Mouse (Mus musculus) activated CD4-positive, CD25-positive, alpha-beta regulatory T cell, adult 4 months (primary cell): ENCODE results near the gene 1810009A15Rik. TPM values are rescaled to one million over a fixed set of nuclear protein-coding genes. Genes with fewer than 3 reads are reported as not detected.
"Not testable (repeated sequence)": the region's sequence is repeated elsewhere in the genome, so short reads cannot be mapped to it uniquely, and the experiment has no call there.

Experiments used
- ATAC-seq: one replicate; pipeline ENCODE4 v1.8.0; 2017
- polyA plus RNA-seq, 2 experiments: library from polyadenylated mRNA; unstranded; fragments of 100-300 nt; shearing (Covaris generic); gene quantifications; one replicate each; pipeline ENCODE4 v1.2.1; 2017

1810009A15Rik gene
- polyA plus RNA-seq, 2 experiments from 2014 or later, result 112 to 130 TPM

GRCm38 (mm10) chr19:8880311-8881033, 8.2 kb upstream of the 1810009A15Rik start, which contains the start of gene Uqcc3:
TSS of gene Uqcc3 (minus strand) at chr19:8880923.
- ATAC-seq, result peak; percentile 95

- ATAC-seq, result peak; percentile 36
Observed at GRCm38 (mm10) chr19:8881034-8881392, 7.6 kb upstream of the 1810009A15Rik start.

GRCm38 (mm10) chr19:8883616-8884015, 5.0 kb upstream of the 1810009A15Rik start, which contains the start of the genes Lbhd1 and Gm49403:
TSS of gene Lbhd1 (plus strand) at chr19:8883732.
TSS of gene Gm49403 (plus strand) at chr19:8883930.
- no peak for ATAC-seq

GRCm38 (mm10) chr19:8886916-8887584, 1.6 kb upstream of the 1810009A15Rik start:
- ATAC-seq, result no peak

DNA sequence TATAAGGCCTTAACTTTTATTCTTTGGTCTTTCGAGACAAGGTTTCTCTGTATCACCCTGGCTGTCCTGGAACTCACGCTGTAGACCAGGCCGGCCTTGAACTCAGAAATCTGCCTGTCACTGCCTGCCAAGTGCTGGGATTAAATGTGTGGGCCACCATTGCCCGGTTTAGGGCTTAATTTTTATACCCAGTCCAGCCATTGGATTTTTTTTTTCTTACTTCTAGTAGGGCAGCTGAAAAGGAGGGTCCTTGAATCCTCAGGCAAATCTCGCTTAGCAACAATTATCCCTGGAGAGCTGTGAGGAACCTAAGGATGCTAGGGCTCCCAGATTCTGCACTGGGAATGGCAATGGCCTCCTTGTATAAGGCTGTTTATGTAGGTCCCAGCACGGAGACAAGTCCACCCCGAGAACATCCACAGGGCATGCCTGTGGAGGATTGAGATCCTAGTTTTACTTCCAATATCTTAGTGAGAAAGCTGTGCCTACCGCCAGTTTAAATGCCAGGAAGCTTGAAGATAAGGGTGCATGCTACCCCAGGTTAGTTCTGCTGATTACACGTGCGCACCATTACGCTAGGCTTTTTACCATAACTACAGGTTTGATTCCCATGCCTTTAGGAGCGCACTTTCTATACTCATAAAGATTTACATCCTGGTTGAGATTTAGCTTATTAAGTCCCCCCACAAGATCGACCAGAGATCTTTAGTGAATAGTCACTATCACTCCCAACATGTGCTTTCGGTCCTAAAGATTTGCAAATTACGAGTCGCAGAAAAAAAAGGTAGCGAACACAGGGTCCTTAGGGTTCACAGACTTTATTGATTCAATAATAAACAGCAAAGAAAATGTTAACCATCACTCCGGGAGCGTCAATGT, 829 bp upstream of the 1810009A15Rik start:
- no peak for ATAC-seq

DNA sequence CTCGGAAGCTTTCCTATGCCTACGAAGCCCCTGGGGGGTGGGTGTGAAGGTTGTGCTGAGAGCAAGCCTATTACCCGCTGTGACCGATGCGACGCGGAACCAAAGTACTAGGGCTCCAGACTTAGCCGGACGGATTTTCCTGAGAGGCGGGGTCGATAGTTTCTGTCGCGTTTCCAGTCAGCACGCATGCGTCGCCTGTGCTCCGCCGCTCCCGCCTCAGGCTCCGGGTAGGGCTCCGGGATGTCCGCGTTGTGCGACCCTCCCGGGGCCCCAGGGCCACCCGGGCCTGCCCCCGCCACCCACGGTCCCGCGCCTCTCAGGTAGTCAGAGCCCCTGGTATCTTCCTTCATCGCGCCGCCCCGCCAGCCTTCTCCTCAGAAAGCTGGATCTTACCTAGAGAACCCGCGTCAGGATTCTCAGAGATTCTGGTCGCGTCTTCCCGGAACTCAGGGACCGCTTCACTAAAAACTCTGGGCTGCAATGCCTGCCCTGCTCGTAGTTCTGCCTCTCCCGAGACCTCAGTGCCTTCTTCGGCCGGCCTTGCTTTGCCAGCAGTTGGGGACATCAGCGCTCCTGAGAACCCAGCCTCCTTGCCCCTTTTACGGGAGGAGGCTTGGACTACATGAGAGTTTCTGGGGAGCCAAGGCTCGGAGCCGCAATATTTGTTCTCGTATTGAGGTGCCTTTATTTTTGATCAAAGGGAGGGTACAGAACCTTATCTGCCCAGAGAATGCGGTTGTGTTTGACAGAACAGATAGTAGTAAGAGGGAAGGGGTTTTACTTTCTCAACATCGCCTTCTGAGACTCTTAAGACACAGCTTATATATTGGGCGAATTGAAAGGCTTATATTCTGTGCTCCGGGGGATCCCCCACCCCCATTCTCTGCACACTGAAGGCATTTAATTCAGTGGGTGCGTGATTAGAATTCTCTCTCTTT, 4.4 kb downstream of the 1810009A15Rik start, which contains the start of gene Ints5:
Ints5 (plus strand) TSS at position 177 of the 938 bp plus-strand sequence.
- ATAC-seq, result peak; percentile 15

GRCm38 (mm10) chr19:8895397-8895960, 6.8 kb downstream of the 1810009A15Rik start:
- ATAC-seq, result no peak

GRCm38 (mm10) chr19:8896231-8896630, 7.6 kb downstream of the 1810009A15Rik start:
- not testable (repeated sequence) for ATAC-seq

DNA sequence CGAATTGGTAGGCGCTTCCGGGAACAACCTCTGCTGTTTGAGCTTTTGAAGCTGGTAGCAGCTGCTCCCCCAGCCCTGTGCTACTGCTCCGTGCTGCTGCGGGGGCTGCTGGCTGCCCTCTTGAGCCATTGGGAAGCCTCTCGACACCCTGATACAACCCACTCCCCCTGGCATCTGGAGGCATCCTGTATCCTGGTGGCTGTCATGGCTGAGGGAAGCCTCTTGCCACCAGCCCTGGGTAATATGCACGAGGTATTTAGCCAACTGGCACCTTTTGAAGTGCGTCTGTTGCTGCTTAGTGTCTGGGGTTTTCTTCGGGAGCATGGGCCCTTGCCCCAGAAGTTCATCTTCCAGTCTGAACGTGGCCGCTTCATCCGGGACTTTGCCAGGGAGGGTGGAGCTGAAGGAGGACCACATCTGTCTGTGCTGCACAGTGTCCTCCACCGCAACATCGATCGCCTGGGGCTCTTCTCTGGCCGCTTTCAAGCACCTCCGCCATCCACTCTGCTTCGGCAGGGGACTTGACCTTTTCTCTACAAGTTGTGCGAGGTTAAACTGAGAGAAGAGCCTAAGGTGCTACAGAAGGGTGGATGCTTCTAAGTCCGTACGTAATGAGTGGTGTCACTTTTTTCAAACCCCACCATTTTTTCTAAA, 8.7 kb downstream of the 1810009A15Rik start:
- ATAC-seq, result not testable (repeated sequence)

- ATAC-seq, result peak; percentile 98
Observed at GRCm38 (mm10) chr19:8897865-8898495, 9.3 kb downstream of the 1810009A15Rik start, which contains the start of gene Ganab. TSS of gene Ganab (plus strand) at chr19:8898071.

DNA sequence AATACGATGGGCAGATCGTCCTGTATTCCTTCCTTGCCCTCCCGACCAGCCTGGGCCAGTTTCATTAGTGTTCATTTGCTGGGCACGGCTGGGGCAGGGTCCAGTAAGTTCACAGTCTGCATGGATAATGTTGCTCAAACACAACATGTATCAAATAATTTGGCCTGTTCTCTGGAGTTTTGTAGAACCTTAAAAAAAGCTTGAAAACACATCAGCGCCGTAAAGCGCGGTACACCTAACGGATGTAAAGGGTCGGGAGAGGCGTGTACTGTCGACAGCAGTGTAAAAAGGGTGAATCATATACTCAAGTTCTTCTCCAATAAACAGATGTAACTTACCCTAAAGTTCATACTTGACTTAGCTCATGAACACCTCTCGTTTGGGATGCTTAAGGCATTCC, 9.9 kb downstream of the 1810009A15Rik start:
- no peak for ATAC-seq

DNA sequence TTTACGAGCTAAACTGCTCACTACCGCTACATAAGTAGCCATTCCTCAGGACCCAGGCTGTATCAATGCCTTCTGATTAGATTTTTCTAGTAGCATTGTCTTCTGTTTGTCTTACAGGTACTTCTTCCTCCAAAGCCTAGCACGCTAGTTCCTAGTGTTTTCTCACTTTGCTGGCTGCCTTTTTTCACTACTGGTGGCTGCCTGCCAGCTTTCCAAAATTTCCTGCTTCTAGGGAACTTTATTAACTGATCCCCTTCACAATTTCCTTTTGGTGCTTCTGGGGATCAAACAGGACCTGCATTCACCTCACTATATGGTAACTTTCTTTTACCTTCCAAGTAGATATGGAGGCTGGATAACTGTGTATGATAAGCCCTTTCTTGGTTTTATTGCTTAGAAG, 10.4 kb downstream of the 1810009A15Rik start:
- ATAC-seq, result no peak

GRCm38 (mm10) chr19:8903412-8903811, 14.8 kb downstream of the 1810009A15Rik start:
- no peak for ATAC-seq

GRCm38 (mm10) chr19:8908531-8908930, 19.9 kb downstream of the 1810009A15Rik start:
- ATAC-seq, result no peak

DNA sequence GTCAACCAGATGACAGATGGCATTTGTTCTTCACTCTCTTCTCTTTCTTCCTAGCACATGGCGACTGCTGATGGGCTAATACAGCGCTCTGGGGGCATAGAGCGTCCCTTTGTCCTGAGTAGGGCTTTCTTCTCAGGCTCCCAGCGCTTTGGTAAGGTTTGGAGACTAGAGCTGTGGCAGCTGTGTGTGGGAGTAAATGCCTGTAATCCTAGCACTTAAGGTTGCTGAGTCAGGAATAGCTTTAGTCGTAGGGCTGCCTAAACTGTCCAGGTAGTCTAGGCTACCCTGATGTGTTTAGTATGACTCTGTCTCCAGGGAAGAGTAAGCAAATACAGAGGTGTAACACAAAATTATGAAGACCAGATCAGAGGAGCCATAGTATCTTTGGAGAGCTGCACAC, 23.2 kb downstream of the 1810009A15Rik start:
- no peak for ATAC-seq

- ATAC-seq, result no peak
Observed at GRCm38 (mm10) chr19:8914212-8914611, 25.6 kb downstream of the 1810009A15Rik start.

GRCm38 (mm10) chr19:8919000-8919399, 30.3 kb downstream of the 1810009A15Rik start:
- peak; percentile 31 for ATAC-seq

- ATAC-seq, result no peak
Observed at GRCm38 (mm10) chr19:8919684-8920072, 31.0 kb downstream of the 1810009A15Rik start.

DNA sequence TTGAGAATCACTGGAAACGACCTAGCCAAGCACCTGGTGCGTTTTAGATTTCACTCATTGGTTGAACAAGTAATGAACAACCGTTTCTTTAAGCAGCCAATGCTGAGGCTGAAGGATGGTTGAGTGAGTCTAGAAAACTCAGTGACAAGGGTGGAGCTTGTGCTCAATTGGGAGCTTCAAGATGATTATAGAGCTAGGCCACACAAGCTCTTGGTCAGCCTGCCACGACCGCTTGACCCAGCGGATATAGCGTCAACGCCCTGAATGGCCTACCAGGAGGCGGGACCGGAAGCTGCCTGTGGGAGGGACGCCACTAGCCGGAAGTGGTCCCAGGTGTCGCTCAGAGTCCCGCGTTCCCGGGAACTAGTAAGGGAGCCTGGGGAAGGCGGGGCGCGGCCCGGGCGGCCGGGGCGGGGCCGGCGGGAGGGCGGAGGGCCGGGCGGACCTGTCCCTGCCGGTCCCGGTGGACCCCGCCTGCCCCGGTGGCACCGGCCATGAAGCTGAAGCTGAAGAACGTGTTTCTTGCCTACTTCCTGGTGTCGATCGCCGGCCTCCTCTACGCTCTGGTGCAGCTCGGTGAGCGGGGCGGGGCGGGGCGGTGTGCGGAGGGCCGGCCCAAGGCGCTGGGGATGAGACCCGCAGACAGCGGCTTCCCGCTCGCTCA, 31.6 kb downstream of the 1810009A15Rik start, which contains the start of gene B3gat3:
B3gat3 (plus strand) TSS at position 302 of the 664 bp plus-strand sequence.
- peak; percentile 61 for ATAC-seq
